Mouse (Mus musculus) stomach, embryonic 14.5 days (tissue): ENCODE results near the gene Shf. TPM values are rescaled to one million over a fixed set of nuclear protein-coding genes. Genes with fewer than 3 reads are reported as not detected.
"Not testable (repeated sequence)": the region's sequence is repeated elsewhere in the genome, so short reads cannot be mapped to it uniquely, and the experiment has no call there.

Experiments used
- ATAC-seq: fragments of 200-750 bp; cut with Nextera tagmentation; 2 replicates; pipeline ENCODE4 v1.8.0; 2017; ENCODE audit warnings: low read depth, moderate TSS enrichment; ENCODE audit not compliant: insufficient number of reproducible peaks, insufficient read depth, low FRiP score
- H3K27ac ChIP-seq: fragments of 300-500 bp; sonication (generic); 2 replicates; pipeline ENCODE4 v1.5.1; 2014; ENCODE audit warnings: mild to moderate bottlenecking, low read length, moderate library complexity, mixed read lengths
- H3K27me3 ChIP-seq: fragments of 300-500 bp; sonication (generic); 2 replicates; pipeline ENCODE4 v1.6.1; 2014; ENCODE audit warnings: low read length, control low read depth, mixed read lengths; ENCODE audit not compliant: control insufficient read depth, insufficient read depth
- H3K36me3 ChIP-seq: fragments of 300-500 bp; sonication (generic); 2 replicates; pipeline ENCODE4 v1.6.1; 2014; ENCODE audit warnings: mild to moderate bottlenecking, control low read depth, low read length, moderate library complexity, mixed read lengths; ENCODE audit not compliant: control insufficient read depth, insufficient read depth
- H3K4me1 ChIP-seq: fragments of 300-500 bp; sonication (generic); 2 replicates; pipeline ENCODE4 v1.6.1; 2014; ENCODE audit warnings: low read length, control low read depth, mixed read lengths; ENCODE audit not compliant: control insufficient read depth, insufficient read depth
- H3K4me2 ChIP-seq: fragments of 300-500 bp; sonication (generic); replicated peaks from 2 replicates; pipeline ENCODE4 v1.6.1; 2014; ENCODE audit warnings: low read depth, low read length, control low read depth
- H3K4me3 ChIP-seq: fragments of 300-500 bp; sonication (generic); 2 replicates; pipeline ENCODE4 v1.5.1; 2014; ENCODE audit warnings: low read depth, low read length, control low read depth
- H3K9ac ChIP-seq: fragments of 300-500 bp; sonication (generic); replicated peaks from 2 replicates; pipeline ENCODE4 v1.6.1; 2014; ENCODE audit warnings: low read depth, mild to moderate bottlenecking, control low read depth, low read length, moderate library complexity, mixed read lengths
- H3K9me3 ChIP-seq: fragments of 300-500 bp; sonication (generic); 2 replicates; pipeline ENCODE4 v1.6.1; 2016; ENCODE audit warnings: low read depth, low read length, control low read depth; ENCODE audit not compliant: control insufficient read depth
- WGBS: fragments of 180-500 bp; shearing (Covaris S2); extraction: QIAGEN DNeasy Blood & Tissue Kit; methylation state at CpG from one replicate; pipeline ENCODE4 v1.1.7; 2014; 5-methylcytosine and 5-hydroxymethylcytosine counted together
- polyA plus RNA-seq: library from polyadenylated mRNA; unstranded; fragments of >200 nt; fragmentation: Nextera tagmentation; extraction: Ambion mirVana; gene quantifications from 2 replicates; pipeline ENCODE4 v1.2.1, GENCODE M21; 2014

Shf gene
- polyA plus RNA-seq = 3.8 and 5.2 TPM in 2 replicates

- Histone ChIP-seq H3K4me1 (peaks cover 9% of the 10 kb centered on the region; the same call in 1 of the 2 replicates), H3K27ac (peak within 1 kb of the TSS; percentile 63; the same call in 1 of the 2 replicates), H3K27me3 (no peaks in the 10 kb centered on the region), H3K9ac (peak within 1 kb of the TSS; percentile 81), H3K4me3 (peak within 1 kb of the TSS; percentile 89), H3K36me3 (no peaks in the 10 kb centered on the region), H3K9me3 (no peaks in the 10 kb centered on the region), H3K4me2 (peak within 1 kb of the TSS; percentile 80)
- WGBS = under 1% methylated on average over 50 of the region's 54 CpGs
- peak; percentile 96 for ATAC-seq
Measured at GRCm38 (mm10) chr2:122368995-122369739, at the start of gene Shf. Shf (minus strand) TSS chr2:122369162.

GRCm38 (mm10) chr2:122408928-122409327 is 40.0 kb upstream of the Shf start:
- 82% methylated on average over 7 of the region's 7 CpGs for WGBS
- Histone ChIP-seq H3K9me3 (no peaks in the 10 kb centered on the region), H3K27me3 (no peaks in the 10 kb centered on the region), H3K4me3 (no peak overlapping the region), H3K36me3 (no peaks in the 10 kb centered on the region), H3K9ac (no peak overlapping the region), H3K27ac (no peak overlapping the region), H3K4me1 (no peaks in the 10 kb centered on the region), H3K4me2 (no peak overlapping the region)
- no peak for ATAC-seq

GRCm38 (mm10) chr2:122407607-122408006 is 38.6 kb upstream of the Shf start:
- ATAC-seq = no peak
- H3K4me1 ChIP-seq = no peaks in the 10 kb centered on the region
- H3K4me3 ChIP-seq = no peak overlapping the region
- no peak overlapping the region for H3K27ac ChIP-seq
- no peak overlapping the region for H3K4me2 ChIP-seq
- 93% methylated on average over 2 of the region's 2 CpGs for WGBS
- no peaks in the 10 kb centered on the region for H3K36me3 ChIP-seq
- H3K9ac ChIP-seq = no peak overlapping the region
- no peaks in the 10 kb centered on the region for H3K27me3 ChIP-seq
- no peaks in the 10 kb centered on the region for H3K9me3 ChIP-seq

- Histone ChIP-seq H3K36me3 (no peaks in the 10 kb centered on the region), H3K9ac (no peak overlapping the region), H3K4me1 (no peaks in the 10 kb centered on the region), H3K9me3 (no peaks in the 10 kb centered on the region), H3K27ac (no peak overlapping the region), H3K4me3 (no peak overlapping the region), H3K27me3 (no peaks in the 10 kb centered on the region), H3K4me2 (no peak overlapping the region)
- WGBS = 88% methylated on average over 1 of the region's 1 CpGs
- ATAC-seq = no peak
Measured at GRCm38 (mm10) chr2:122396150-122396549, 27.2 kb upstream of the Shf start.

GRCm38 (mm10) chr2:122387135-122387534 is 18.2 kb upstream of the Shf start:
- H3K27me3 ChIP-seq, H3K9ac ChIP-seq, H3K27ac ChIP-seq, ATAC-seq, H3K9me3 ChIP-seq, H3K4me1 ChIP-seq, H3K4me3 ChIP-seq, H3K36me3 ChIP-seq, H3K4me2 ChIP-seq: not testable (repeated sequence)
- 96% methylated on average over 3 of the region's 3 CpGs for WGBS

DNA sequence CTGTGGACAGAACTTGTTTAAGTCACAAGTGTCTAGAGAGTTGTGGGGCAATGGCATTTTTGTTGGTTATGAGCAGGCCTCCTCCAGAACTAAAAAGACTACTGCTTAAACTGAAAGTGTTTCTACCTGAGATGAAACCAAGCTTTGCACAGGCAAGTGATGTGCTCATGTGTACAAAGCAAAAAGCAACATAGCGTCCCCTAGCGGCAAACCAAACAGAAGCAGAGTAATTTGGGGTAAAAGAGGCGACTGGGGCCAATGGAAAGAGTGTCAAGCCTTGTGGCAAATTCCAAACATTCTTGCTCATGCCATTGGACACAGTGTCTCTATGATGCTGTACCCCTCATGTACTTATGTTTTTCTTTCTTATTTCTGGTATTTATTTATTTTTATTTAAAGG is 16.1 kb upstream of the Shf start:
- Histone ChIP-seq H3K4me3 (no peak overlapping the region), H3K4me2 (no peak overlapping the region), H3K4me1 (no peaks in the 10 kb centered on the region), H3K27me3 (no peaks in the 10 kb centered on the region), H3K9ac (no peak overlapping the region), H3K27ac (no peak overlapping the region), H3K9me3 (no peaks in the 10 kb centered on the region), H3K36me3 (no peaks in the 10 kb centered on the region)
- ATAC-seq = no peak
- WGBS = 35% methylated on average over 3 of the region's 3 CpGs

- H3K27ac ChIP-seq = no peak overlapping the region
- no peaks in the 10 kb centered on the region for H3K27me3 ChIP-seq
- no peak overlapping the region for H3K4me2 ChIP-seq
- no peaks in the 10 kb centered on the region for H3K36me3 ChIP-seq
- 78% methylated on average over 6 of the region's 6 CpGs for WGBS
- ATAC-seq = no peak
- H3K4me3 ChIP-seq = no peak overlapping the region
- no peaks in the 10 kb centered on the region for H3K9me3 ChIP-seq
- H3K4me1 ChIP-seq = no peaks in the 10 kb centered on the region
- no peak overlapping the region for H3K9ac ChIP-seq
Measured at GRCm38 (mm10) chr2:122382121-122382520, 13.2 kb upstream of the Shf start.

- no peak overlapping the region for H3K4me3 ChIP-seq
- H3K9me3 ChIP-seq = no peaks in the 10 kb centered on the region
- WGBS = 68% methylated on average over 16 of the region's 16 CpGs
- H3K9ac ChIP-seq = no peak overlapping the region
- H3K4me1 ChIP-seq = no peaks in the 10 kb centered on the region
- H3K27me3 ChIP-seq = no peaks in the 10 kb centered on the region
- ATAC-seq = no peak
- no peak overlapping the region for H3K27ac ChIP-seq
- no peak overlapping the region for H3K4me2 ChIP-seq
- no peaks in the 10 kb centered on the region for H3K36me3 ChIP-seq
Measured at GRCm38 (mm10) chr2:122381329-122382103, 12.6 kb upstream of the Shf start.
